Mouse (Mus musculus) neural tube, embryonic 14.5 days (tissue): ENCODE data around the gene Fahd1. TPM values are rescaled to one million over a fixed set of nuclear protein-coding genes. Genes with fewer than 3 reads are reported as not detected.

ENCODE experiments used
- ATAC-seq: fragments of 200-750 bp; cut with Nextera tagmentation; 2 replicates; pipeline ENCODE4 v1.8.0; 2017; ENCODE audit warnings: low read depth, mild to moderate bottlenecking, moderate TSS enrichment, moderate library complexity
- H3K27ac ChIP-seq: fragments of 300-500 bp; sonication (generic); 2 replicates; pipeline ENCODE4 v1.5.1; 2014; ENCODE audit warnings: low read depth, mild to moderate bottlenecking, control low read depth, low read length, moderate library complexity, mixed read lengths
- H3K27me3 ChIP-seq: fragments of 300-500 bp; sonication (generic); 2 replicates; pipeline ENCODE4 v1.6.1; 2014; ENCODE audit warnings: low read length; ENCODE audit not compliant: control insufficient read depth, insufficient read depth
- H3K36me3 ChIP-seq: fragments of 300-500 bp; sonication (generic); 2 replicates; pipeline ENCODE4 v1.6.1; 2014; ENCODE audit warnings: low read length, mixed read lengths; ENCODE audit not compliant: control insufficient read depth, insufficient read depth
- H3K4me1 ChIP-seq: fragments of 300-500 bp; sonication (generic); 2 replicates; pipeline ENCODE4 v1.6.1; 2014; ENCODE audit warnings: low read length; ENCODE audit not compliant: control insufficient read depth, insufficient read depth
- H3K4me2 ChIP-seq: fragments of 300-500 bp; sonication (generic); 2 replicates; pipeline ENCODE4 v1.6.1; 2014; ENCODE audit warnings: mild to moderate bottlenecking, low read depth, low read length, control low read depth
- H3K4me3 ChIP-seq: fragments of 300-500 bp; sonication (generic); 2 replicates; pipeline ENCODE4 v1.5.1; 2014; ENCODE audit warnings: low read depth, low read length, control low read depth, mixed read lengths
- H3K9ac ChIP-seq: fragments of 300-500 bp; sonication (generic); replicated peaks from 2 replicates; pipeline ENCODE4 v1.6.1; 2014; ENCODE audit warnings: low read depth, mild to moderate bottlenecking, control low read depth, low read length, mixed read lengths
- H3K9me3 ChIP-seq: fragments of 300-500 bp; sonication (generic); 2 replicates; pipeline ENCODE4 v1.6.1; 2016; ENCODE audit warnings: low read length; ENCODE audit not compliant: control insufficient read depth
- WGBS: fragments of 180-500 bp; shearing (Covaris S2); extraction: QIAGEN DNeasy Blood & Tissue Kit; methylation state at CpG from one replicate; pipeline ENCODE4 v1.1.7; 2014; 5-methylcytosine and 5-hydroxymethylcytosine counted together
- polyA plus RNA-seq: library from polyadenylated mRNA; unstranded; fragments of >200 nt; fragmentation: Nextera tagmentation; extraction: Ambion mirVana; gene quantifications from 2 replicates; pipeline ENCODE4 v1.2.1, GENCODE M21; 2014

Gene Fahd1
- polyA plus RNA-seq, 1 experiment from 2014 or later, result 27.6 TPM

- no peak overlapping the region for H3K4me3 ChIP-seq
These were observed 24.2 kb upstream of the Fahd1 start for GRCm38 (mm10) chr17:24874405-24874745.

GRCm38 (mm10) chr17:24873695-24874404 lies 23.7 kb upstream of the Fahd1 start:
- H3K36me3 ChIP-seq, result no peaks in the 10 kb centered on the region
- H3K27ac ChIP-seq, result no peak overlapping the region
- H3K4me1 ChIP-seq, result no peaks in the 10 kb centered on the region
- H3K9ac ChIP-seq, result no peak overlapping the region
- H3K9me3 ChIP-seq, result no peaks in the 10 kb centered on the region
- WGBS, result 50% methylated on average over 4 of the region's 4 CpGs
- no peak overlapping the region for H3K4me3 ChIP-seq
- no peak overlapping the region for H3K4me2 ChIP-seq
- no peaks in the 10 kb centered on the region for H3K27me3 ChIP-seq
- no peak for ATAC-seq

More at GRCm38 (mm10) chr17:24874405-24874745, 24.2 kb upstream of the Fahd1 start:
- ATAC-seq, result no peak
- Histone ChIP-seq H3K36me3 (no peaks in the 10 kb centered on the region), H3K27ac (no peak overlapping the region), H3K9ac (no peak overlapping the region), H3K4me1 (no peaks in the 10 kb centered on the region), H3K4me2 (no peak overlapping the region), H3K9me3 (no peaks in the 10 kb centered on the region), H3K27me3 (no peaks in the 10 kb centered on the region)
- WGBS, result 35% methylated on average over 1 of the region's 1 CpGs

- no peak for ATAC-seq
These were observed 17.8 kb upstream of the Fahd1 start for GRCm38 (mm10) chr17:24867914-24868313.

GRCm38 (mm10) chr17:24865776-24866175 lies 15.6 kb upstream of the Fahd1 start, which contains the start of gene Igfals:
TSS of gene Igfals (plus strand) at chr17:24865997.
- Histone ChIP-seq H3K9me3 (no peaks in the 10 kb centered on the region), H3K4me2 (no peak within 1 kb of the TSS), H3K4me3 (no peak within 1 kb of the TSS), H3K27me3 (no peaks in the 10 kb centered on the region), H3K9ac (no peak within 1 kb of the TSS), H3K27ac (no peak within 1 kb of the TSS), H3K36me3 (peaks cover 13% of the 10 kb centered on the region; the same call in 1 of the 2 replicates), H3K4me1 (no peaks in the 10 kb centered on the region)
- ATAC-seq, result no peak
- WGBS, result 87% methylated on average over 8 of the region's 8 CpGs

More at GRCm38 (mm10) chr17:24867914-24868313, 17.8 kb upstream of the Fahd1 start:
- Histone ChIP-seq H3K27ac (no peak overlapping the region), H3K27me3 (no peaks in the 10 kb centered on the region), H3K9me3 (no peaks in the 10 kb centered on the region), H3K36me3 (peaks cover 9% of the 10 kb centered on the region; the same call in 1 of the 2 replicates), H3K9ac (no peak overlapping the region), H3K4me1 (no peaks in the 10 kb centered on the region), H3K4me3 (no peak overlapping the region), H3K4me2 (no peak overlapping the region)
- WGBS, result 95% methylated on average over 10 of the region's 10 CpGs

- no peaks in the 10 kb centered on the region for H3K4me1 ChIP-seq
- no peak for ATAC-seq
- 93% methylated on average over 3 of the region's 3 CpGs for WGBS
- H3K27me3 ChIP-seq, result no peaks in the 10 kb centered on the region
- H3K4me2 ChIP-seq, result no peak overlapping the region
- peaks cover 18% of the 10 kb centered on the region; the same call in 1 of the 2 replicates for H3K36me3 ChIP-seq
- no peak overlapping the region for H3K9ac ChIP-seq
- H3K9me3 ChIP-seq, result no peaks in the 10 kb centered on the region
- no peak overlapping the region for H3K4me3 ChIP-seq
- H3K27ac ChIP-seq, result no peak overlapping the region
These were observed 11.6 kb upstream of the Fahd1 start for GRCm38 (mm10) chr17:24861785-24862184.

GRCm38 (mm10) chr17:24860076-24860475 lies 9.9 kb upstream of the Fahd1 start:
- H3K4me3 ChIP-seq, result no peak overlapping the region
- no peaks in the 10 kb centered on the region for H3K9me3 ChIP-seq
- WGBS, result 91% methylated on average over 8 of the region's 8 CpGs
- no peaks in the 10 kb centered on the region for H3K27me3 ChIP-seq
- H3K4me1 ChIP-seq, result no peaks in the 10 kb centered on the region
- peaks cover 14% of the 10 kb centered on the region; the same call in 1 of the 2 replicates for H3K36me3 ChIP-seq
- ATAC-seq, result no peak
- H3K9ac ChIP-seq, result no peak overlapping the region
- no peak overlapping the region for H3K4me2 ChIP-seq
- H3K27ac ChIP-seq, result no peak overlapping the region

- H3K4me3 ChIP-seq, result no peak overlapping the region
- H3K36me3 ChIP-seq, result peaks cover 9% of the 10 kb centered on the region; the same call in 1 of the 2 replicates
- ATAC-seq, result no peak
- H3K27me3 ChIP-seq, result no peaks in the 10 kb centered on the region
- no peaks in the 10 kb centered on the region for H3K4me1 ChIP-seq
- H3K9me3 ChIP-seq, result no peaks in the 10 kb centered on the region
- H3K9ac ChIP-seq, result no peak overlapping the region
- 84% methylated on average over 6 of the region's 6 CpGs for WGBS
- H3K4me2 ChIP-seq, result no peak overlapping the region
- H3K27ac ChIP-seq, result no peak overlapping the region
These were observed 8.8 kb upstream of the Fahd1 start for GRCm38 (mm10) chr17:24858967-24859366.

GRCm38 (mm10) chr17:24857831-24858470 lies 7.8 kb upstream of the Fahd1 start:
- WGBS, result 87% methylated on average over 8 of the region's 8 CpGs
- H3K36me3 ChIP-seq, result peaks cover 9% of the 10 kb centered on the region; the same call in 1 of the 2 replicates
- H3K4me1 ChIP-seq, result no peaks in the 10 kb centered on the region
- H3K9ac ChIP-seq, result no peak overlapping the region
- no peak overlapping the region for H3K4me3 ChIP-seq
- H3K27ac ChIP-seq, result no peak overlapping the region
- H3K4me2 ChIP-seq, result no peak overlapping the region
- no peaks in the 10 kb centered on the region for H3K27me3 ChIP-seq
- no peak for ATAC-seq
- no peaks in the 10 kb centered on the region for H3K9me3 ChIP-seq

GRCm38 (mm10) chr17:24856589-24856988 lies 6.4 kb upstream of the Fahd1 start:
- no peaks in the 10 kb centered on the region for H3K9me3 ChIP-seq
- no peak overlapping the region for H3K9ac ChIP-seq
- no peak overlapping the region for H3K4me3 ChIP-seq
- peaks cover 1% of the 10 kb centered on the region for H3K4me1 ChIP-seq
- no peak for ATAC-seq
- H3K4me2 ChIP-seq, result no peak overlapping the region
- 94% methylated on average over 13 of the region's 13 CpGs for WGBS
- no peaks in the 10 kb centered on the region for H3K27me3 ChIP-seq
- H3K36me3 ChIP-seq, result 0 out of 2 replicates have a peak, but pooled peaks cover 5% of the 10 kb centered on the region
- no peak overlapping the region for H3K27ac ChIP-seq
